Mouse (Mus musculus) spleen, postnatal 36 days (tissue): ENCODE results near the gene Etfa.
A peak's percentile ranks its signal among the peaks of the same experiment; 100 is the strongest.

Experiments
- DNase-seq, 2 experiments: peaks; one replicate each; pipeline ENCODE4 v3.0.0; 2022; ENCODE audit warnings: low spot score in 2 of 2, mixed read lengths in 1 of 2

The Etfa gene

GRCm38 (mm10) chr9:55511521-55511993 lies 486 bp downstream of the Etfa start:
- peak in 1 of 2 experiments; percentile 59 for DNase-seq

GRCm38 (mm10) chr9:55510651-55511235 lies 1.3 kb downstream of the Etfa start:
- DNase-seq: no peak

- DNase-seq: no peak
These were observed 2.3 kb downstream of the Etfa start for GRCm38 (mm10) chr9:55509731-55510130.

- no peak for DNase-seq
These were observed 3.3 kb downstream of the Etfa start for GRCm38 (mm10) chr9:55508701-55509100.

GRCm38 (mm10) chr9:55507922-55508321 lies 4.1 kb downstream of the Etfa start:
- no peak for DNase-seq

GRCm38 (mm10) chr9:55482116-55482515 lies 29.9 kb downstream of the Etfa start:
- peak in 1 of 2 experiments; percentile 4 for DNase-seq

- DNase-seq: no peak
These were observed 33.3 kb downstream of the Etfa start for GRCm38 (mm10) chr9:55478699-55479098.

GRCm38 (mm10) chr9:55476084-55476483 lies 36.0 kb downstream of the Etfa start:
- DNase-seq: no peak

- DNase-seq: no peak
These were observed 43.6 kb downstream of the Etfa start for GRCm38 (mm10) chr9:55468397-55468796.

- no peak for DNase-seq
These were observed 58.7 kb downstream of the Etfa start for GRCm38 (mm10) chr9:55453366-55453765.

GRCm38 (mm10) chr9:55452906-55453305 lies 59.1 kb downstream of the Etfa start:
- DNase-seq: no peak

- no peak for DNase-seq
These were observed 60.6 kb downstream of the Etfa start for GRCm38 (mm10) chr9:55451426-55451825.

- no peak for DNase-seq
These were observed 62.0 kb downstream of the Etfa start for GRCm38 (mm10) chr9:55450035-55450434.

- DNase-seq: no peak
These were observed 62.9 kb downstream of the Etfa start for GRCm38 (mm10) chr9:55449108-55449507.

GRCm38 (mm10) chr9:55447509-55447908 lies 64.5 kb downstream of the Etfa start:
- DNase-seq: no peak

- no peak for DNase-seq
These were observed 72.8 kb downstream of the Etfa start for GRCm38 (mm10) chr9:55439206-55439780.

GRCm38 (mm10) chr9:55438433-55438832 lies 73.6 kb downstream of the Etfa start:
- DNase-seq: no peak

GRCm38 (mm10) chr9:55433875-55434274 lies 78.2 kb downstream of the Etfa start:
- DNase-seq: no peak

GRCm38 (mm10) chr9:55432306-55433289 lies 79.4 kb downstream of the Etfa start:
- DNase-seq: no peak

- no peak for DNase-seq
These were observed 81.9 kb downstream of the Etfa start for GRCm38 (mm10) chr9:55430133-55430532.

GRCm38 (mm10) chr9:55429242-55429975 lies 82.6 kb downstream of the Etfa start:
- peak; percentile 32 to 40 for DNase-seq
